17 mouse cellular contexts compared by ENCODE assay signal in genomic region chr4:33441864-33442263, GRCm38 (mm10).
DNase-seq lines count a peak whose midpoint lies in the region; ATAC-seq and TF ChIP-seq lines count a peak whose summit lies in the region.
"Had no signal": no experiment of that assay in that cellular context is flagged by ENCODE, and none has a peak within 500 bp of the region (broad histone marks: within the 10 kb centered on the region; RNA-seq: fewer than 3 reads in every experiment).

No protein-coding gene starts in this region.

- no peaks in the 10 kb centered on the region for H3K27me3 ChIP-seq in limb, embryonic 15.5 days
- H3K27me3 ChIP-seq in limb, embryonic 10.5 days (ENCODE audit: low read depth, poor library complexity, severe bottlenecking), result no peaks in the 10 kb centered on the region
- H3K27me3 ChIP-seq: lung, embryonic 15.5 days; stomach, embryonic 15.5 days had no signal

- no peak overlapping the region for H3K4me3 ChIP-seq in gastrocnemius, adult 2 months
- H3K4me3 ChIP-seq in limb, embryonic 15.5 days, result no peak overlapping the region
- H3K4me3 ChIP-seq in limb, embryonic 10.5 days, result no peak overlapping the region
- H3K4me3 ChIP-seq: lung, embryonic 15.5 days; midbrain, embryonic 10.5 days; stomach, embryonic 15.5 days had no signal

- no peak for TF ChIP-seq CTCF in gastrocnemius, adult 2 months (IDR thresholded peaks at IDR 0.05)

- no peak overlapping the region for H3K9ac ChIP-seq in limb, embryonic 15.5 days
- H3K9ac ChIP-seq: lung, embryonic 15.5 days; stomach, embryonic 15.5 days had no signal

- H3K9me3 ChIP-seq in limb, embryonic 15.5 days, result no peaks in the 10 kb centered on the region
- H3K9me3 ChIP-seq in limb, embryonic 10.5 days (replicated peaks), result no peaks in the 10 kb centered on the region
- H3K9me3 ChIP-seq: lung, embryonic 15.5 days; midbrain, embryonic 10.5 days; stomach, embryonic 15.5 days had no signal

- no peak for ATAC-seq in limb, embryonic 15.5 days (ENCODE audit: insufficient number of reproducible peaks, low FRiP score, low TSS enrichment, low read depth)
- ATAC-seq in granulocyte monocyte progenitor cell, adult 5-6 weeks (replicated peaks; ENCODE audit: poor library complexity, severe bottlenecking), result no peak
- ATAC-seq: activated CD4-positive, CD25-positive, alpha-beta regulatory T cell, adult 4 months; hindbrain, postnatal 0 days had no signal

- H3K4me2 ChIP-seq in limb, embryonic 15.5 days, result no peak overlapping the region
- H3K4me2 ChIP-seq: lung, embryonic 15.5 days; stomach, embryonic 15.5 days had no signal

- WGBS in limb, embryonic 15.5 days, result 73% methylated on average over 6 of the region's 6 CpGs
- 89% methylated on average over 6 of the region's 6 CpGs for WGBS in limb, embryonic 10.5 days

- H3K36me3 ChIP-seq in limb, embryonic 15.5 days, result no peaks in the 10 kb centered on the region
- H3K36me3 ChIP-seq in limb, embryonic 10.5 days, result 0 out of 2 replicates have a peak, but pooled peaks cover 9% of the 10 kb centered on the region
- H3K36me3 ChIP-seq: lung, embryonic 15.5 days; stomach, embryonic 15.5 days had no signal

- peak; percentile 8 for DNase-seq in cerebellum, adult 9-11 months
- no peak for DNase-seq in cerebellum, adult 11-12 months
- peak; percentile 35 for DNase-seq in gastrocnemius, adult 2 months
- DNase-seq in gastrocnemius, postnatal 4 days (ENCODE audit: low spot score in 2 of 2), result no peak
- no peak for DNase-seq in limb, embryonic 10.5 days (ENCODE audit: low spot score)
- DNase-seq in gastrocnemius, postnatal 25 days, result peak; percentile 59
- DNase-seq: adrenal gland, postnatal 36 days; kidney, adult 2 months; kidney, postnatal 36 days; liver had no signal

- intact Hi-C loops in gastrocnemius, adult 2 months (cut with DNase I), result no loop called here

- H3K27ac ChIP-seq in gastrocnemius, adult 2 months, result no peak overlapping the region
- 0 out of 2 replicates have a peak overlapping the region, but pooled peaks have one; percentile 1 for H3K27ac ChIP-seq in limb, embryonic 15.5 days
- H3K27ac ChIP-seq in limb, embryonic 10.5 days, result no peak overlapping the region
- H3K27ac ChIP-seq: hindbrain, postnatal 0 days; lung, embryonic 15.5 days; midbrain, embryonic 10.5 days; stomach, embryonic 15.5 days had no signal

- H3K4me1 ChIP-seq in limb, embryonic 15.5 days, result no peaks in the 10 kb centered on the region
- H3K4me1 ChIP-seq in limb, embryonic 10.5 days, result no peaks in the 10 kb centered on the region
- H3K4me1 ChIP-seq: lung, embryonic 15.5 days; midbrain, embryonic 10.5 days; stomach, embryonic 15.5 days had no signal

Comparison
In these comparisons a context has a peak if more than half of its experiments do, and no peak if none do; other contexts are left out.
1. DNase-seq: peak in cerebellum, adult 9-11 months (single experiment), gastrocnemius, adult 2 months (single experiment) and gastrocnemius, postnatal 25 days (single experiment); none in cerebellum, adult 11-12 months (single experiment), gastrocnemius, postnatal 4 days (0 of 2) and limb, embryonic 10.5 days (single experiment).